Mouse (Mus musculus) liver, postnatal 0 days (tissue): Measurements from ENCODE around the gene Gm3159. TPM values are rescaled to one million over a fixed set of nuclear protein-coding genes. Genes with fewer than 3 reads are reported as not detected.
A peak's percentile ranks its signal among the peaks of the same experiment; 100 is the strongest.
"Not testable (repeated sequence)": the region's sequence is repeated elsewhere in the genome, so short reads cannot be mapped to it uniquely, and the experiment has no call there.

Experiments used
- ATAC-seq: fragments of 200-750 bp; cut with Nextera tagmentation; 2 replicates; pipeline ENCODE4 v1.8.0; 2017; ENCODE audit warnings: mild to moderate bottlenecking, moderate library complexity
- DNase-seq: peaks from one replicate; pipeline ENCODE4 v3.0.0-alpha.2; 2016
- H3K27ac ChIP-seq: fragments of 300-500 bp; sonication (generic); 2 replicates; pipeline ENCODE4 v1.5.1; 2014; ENCODE audit warnings: antibody characterized with exemption, moderate library complexity, mild to moderate bottlenecking, low read depth
- H3K27me3 ChIP-seq: fragments of 300-500 bp; sonication (generic); 2 replicates; pipeline ENCODE4 v1.6.1; 2014; ENCODE audit warnings: low read length, control low read depth, mixed read lengths; ENCODE audit not compliant: insufficient read depth
- H3K36me3 ChIP-seq: fragments of 300-500 bp; sonication (generic); replicated peaks from 2 replicates; pipeline ENCODE4 v1.6.1; 2014; ENCODE audit warnings: mild to moderate bottlenecking, control low read depth, low read length, moderate library complexity, mixed read lengths; ENCODE audit not compliant: insufficient read depth
- H3K4me1 ChIP-seq: fragments of 300-500 bp; sonication (generic); 2 replicates; pipeline ENCODE4 v1.6.1; 2014; ENCODE audit warnings: antibody characterized with exemption, mild to moderate bottlenecking, control low read depth; ENCODE audit not compliant: insufficient read depth
- H3K4me2 ChIP-seq: fragments of 300-500 bp; sonication (generic); 2 replicates; pipeline ENCODE4 v1.6.1; 2014; ENCODE audit warnings: low read depth, mild to moderate bottlenecking, low read length, moderate library complexity, mixed read lengths
- H3K4me3 ChIP-seq: fragments of 300-500 bp; sonication (generic); 2 replicates; pipeline ENCODE4 v1.5.1; 2014; ENCODE audit warnings: low read depth, low read length
- H3K9ac ChIP-seq: fragments of 300-500 bp; sonication (generic); replicated peaks from 2 replicates; pipeline ENCODE4 v1.6.1; 2014; ENCODE audit warnings: mild to moderate bottlenecking, moderate library complexity
- H3K9me3 ChIP-seq: fragments of 300-500 bp; sonication (generic); 2 replicates; pipeline ENCODE4 v1.6.1; 2016; ENCODE audit warnings: mild to moderate bottlenecking, control low read depth, low read length, mixed read lengths
- WGBS: fragments of 180-500 bp; shearing (Covaris S2); extraction: QIAGEN DNeasy Blood & Tissue Kit; methylation state at CpG from one replicate; pipeline ENCODE4 v1.1.7; 2014; ENCODE audit not compliant: insufficient replicate concordance; 5-methylcytosine and 5-hydroxymethylcytosine counted together
- polyA plus RNA-seq: library from polyadenylated mRNA; unstranded; fragments of >200 nt; fragmentation: Nextera tagmentation; extraction: Ambion mirVana; gene quantifications from 2 replicates; pipeline ENCODE4 v1.2.1, GENCODE M21; 2015

Gm3159 gene
- polyA plus RNA-seq, 1 experiment from 2014 or later = not detected

DNA sequence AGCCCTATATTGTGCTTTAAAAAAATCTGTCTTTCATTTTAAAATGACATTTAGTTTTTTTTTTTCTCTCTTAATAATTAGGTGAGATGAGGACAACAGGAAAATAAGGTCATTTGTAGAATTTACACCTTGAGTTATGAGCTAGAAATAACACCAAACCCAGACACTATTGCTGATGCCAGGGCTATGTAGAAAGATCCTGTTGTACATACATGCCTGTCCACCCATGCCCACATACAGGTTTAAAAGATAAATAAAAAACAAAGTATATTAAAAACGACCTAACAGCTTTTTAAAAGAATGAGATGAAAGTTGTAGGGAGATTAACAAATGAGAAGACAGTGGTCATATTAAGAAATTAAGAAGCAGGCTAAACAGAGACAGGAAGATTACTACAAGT, 12.6 kb downstream of the Gm3159 start:
- not testable (repeated sequence) for H3K27ac ChIP-seq, H3K4me1 ChIP-seq, H3K9ac ChIP-seq, H3K36me3 ChIP-seq, H3K27me3 ChIP-seq, H3K4me2 ChIP-seq, H3K4me3 ChIP-seq, ATAC-seq, H3K9me3 ChIP-seq, DNase-seq
- 11% methylated on average over 1 of the region's 1 CpGs for WGBS

DNA sequence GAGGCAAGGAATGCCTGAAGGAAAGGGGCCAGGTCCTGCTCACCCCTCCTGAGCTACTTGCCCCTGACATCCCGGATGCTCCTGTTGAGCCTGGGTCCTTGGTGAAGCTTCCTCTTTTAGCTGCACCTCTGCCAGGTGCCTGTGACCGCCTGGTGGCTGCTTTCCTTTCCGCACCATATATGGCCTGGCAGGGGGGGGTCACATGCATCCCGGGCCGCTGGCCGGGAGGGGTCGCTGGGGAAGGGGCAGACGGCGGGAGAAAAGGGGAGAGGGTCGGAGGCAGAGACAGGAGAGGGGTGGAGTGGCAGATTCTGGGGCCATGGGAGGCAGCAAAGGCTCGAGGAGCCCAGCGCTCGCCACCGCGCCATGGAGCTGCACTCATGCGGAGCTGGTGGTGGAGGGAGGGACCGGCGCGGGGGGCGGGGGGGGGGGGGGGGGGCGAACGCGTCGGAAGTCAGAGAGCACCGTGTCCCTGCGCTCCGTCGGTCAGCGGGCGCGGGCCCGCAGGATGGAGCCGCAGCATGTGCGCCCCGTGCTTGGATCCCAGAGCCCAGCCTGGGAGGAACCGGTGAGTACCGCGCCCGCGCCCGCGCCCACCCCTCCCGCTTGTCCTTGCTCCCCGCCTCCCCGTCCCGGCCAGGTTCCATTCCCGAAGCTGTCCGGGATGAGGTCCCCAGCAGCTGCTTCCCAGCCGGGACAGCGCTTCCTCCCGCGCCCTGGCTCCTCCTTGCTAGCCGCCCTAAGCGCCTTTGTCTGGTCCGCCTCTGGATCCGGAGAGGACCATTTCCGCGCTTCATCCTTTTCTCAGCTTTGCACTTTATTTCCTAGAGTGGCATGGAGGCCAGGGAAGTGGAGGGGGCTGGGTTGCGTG, 17.9 kb downstream of the Gm3159 start, which contains the start of gene Gm3164:
Gene Gm3164, plus strand, starts transcription at position 484 of the 871 bp plus-strand sequence.
- H3K4me2 ChIP-seq = not testable (repeated sequence)

DNA sequence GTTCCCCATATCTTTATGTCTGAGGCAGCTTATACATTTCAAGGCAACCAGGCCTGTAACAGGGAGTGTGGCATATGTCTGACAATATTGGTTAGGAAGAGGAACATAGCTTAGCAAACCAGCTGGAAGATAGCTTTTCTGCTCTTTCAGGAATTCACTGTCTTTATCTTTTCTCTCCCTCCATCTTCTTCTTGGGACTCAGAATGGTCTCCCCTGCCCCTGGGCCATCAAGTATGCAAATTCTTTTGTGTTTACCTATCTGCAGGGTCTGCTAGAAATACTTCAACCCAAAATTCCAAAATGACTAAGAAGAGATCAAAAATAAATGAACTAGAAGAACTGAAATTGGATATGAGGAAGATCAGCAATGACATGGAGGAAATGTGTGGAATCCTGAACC, 33.4 kb downstream of the Gm3159 start, which contains the start of gene Gm3173:
Gene Gm3173, plus strand, starts transcription at position 301 of the 400 bp plus-strand sequence.
- ATAC-seq = not testable (repeated sequence)

More for the DNA sequence above, 17.9 kb downstream of the Gm3159 start, which contains the start of gene Gm3164:
- not testable (repeated sequence) for H3K4me3 ChIP-seq, ATAC-seq, H3K27ac ChIP-seq, H3K36me3 ChIP-seq, H3K4me1 ChIP-seq, H3K27me3 ChIP-seq, H3K9me3 ChIP-seq, H3K9ac ChIP-seq
- under 1% methylated on average over 17 of the region's 59 CpGs for WGBS
- DNase-seq = peak; percentile 10

More for the DNA sequence above, 33.4 kb downstream of the Gm3159 start, which contains the start of gene Gm3173:
- not testable (repeated sequence) for H3K36me3 ChIP-seq, H3K27ac ChIP-seq, H3K4me1 ChIP-seq, H3K9me3 ChIP-seq, H3K4me3 ChIP-seq, H3K9ac ChIP-seq, H3K4me2 ChIP-seq, DNase-seq, H3K27me3 ChIP-seq

Other genes starting within 250 kb of the Gm3159 start
- gene Gm3127, start 232.5 kb upstream of the Gm3159 start, polyA plus RNA-seq = not detected in 2 replicates
- gene Gm2974, start 214.9 kb upstream of the Gm3159 start, polyA plus RNA-seq = not detected in 2 replicates
- not detected in 2 replicates for gene Gm3138, start 147.9 kb upstream of the Gm3159 start, polyA plus RNA-seq
- gene Gm3149, start 80.2 kb upstream of the Gm3159 start, polyA plus RNA-seq = not detected in 2 replicates
- not detected in 2 replicates for gene 2610042L04Rik, start 62.8 kb upstream of the Gm3159 start, polyA plus RNA-seq
- not detected in 2 replicates for gene Gm3164, start 17.9 kb downstream of the Gm3159 start, polyA plus RNA-seq
- not detected in 2 replicates for gene Gm3173, start 33.5 kb downstream of the Gm3159 start, polyA plus RNA-seq
- gene Gm3182, start 84.2 kb downstream of the Gm3159 start, polyA plus RNA-seq = not detected in 2 replicates
- gene Gm3047, start 157.9 kb downstream of the Gm3159 start, polyA plus RNA-seq = not detected in 2 replicates
- gene Gm8159, start 234.8 kb downstream of the Gm3159 start, polyA plus RNA-seq = not detected in 2 replicates